Mouse (Mus musculus): ENCODE measurements around the gene Btn2a2.

The Btn2a2 gene

DNA sequence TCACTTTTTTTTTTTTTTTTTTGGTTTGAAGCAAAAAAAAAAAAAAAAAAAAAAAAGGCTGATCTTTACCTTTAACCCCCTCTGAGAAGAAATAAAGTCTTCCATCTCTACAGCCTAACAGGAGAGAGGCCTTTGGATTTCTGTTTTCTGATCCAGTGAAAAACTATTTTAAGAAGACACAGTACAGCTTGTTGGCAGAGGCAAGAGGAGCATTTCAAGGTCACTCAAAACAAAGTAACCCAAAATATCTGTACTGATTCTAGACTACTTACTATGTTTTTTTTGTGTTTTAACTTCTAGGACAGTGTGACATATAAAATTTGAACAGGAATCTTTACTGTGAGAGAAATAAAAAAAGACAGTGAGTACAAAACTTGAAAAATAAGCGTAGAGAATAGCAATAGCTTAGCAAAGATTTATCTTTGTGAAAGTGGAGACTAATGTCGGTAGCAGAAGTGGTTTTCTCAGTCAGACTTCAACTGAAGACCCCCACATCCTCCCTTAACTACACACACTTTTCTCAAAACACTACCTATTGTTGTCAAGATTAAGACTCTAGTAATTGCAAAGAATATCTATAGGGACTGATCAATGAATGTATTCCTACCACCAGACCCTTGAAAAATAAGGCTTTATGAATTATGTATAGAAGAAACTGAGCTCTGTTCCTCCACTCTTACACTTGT, 41.0 kb upstream of the Btn2a2 start:
- no peak for TF ChIP-seq GATA4 (IDR thresholded peaks at IDR 0.05; ENCODE audit: insufficient replicate concordance, low read length)

DNA sequence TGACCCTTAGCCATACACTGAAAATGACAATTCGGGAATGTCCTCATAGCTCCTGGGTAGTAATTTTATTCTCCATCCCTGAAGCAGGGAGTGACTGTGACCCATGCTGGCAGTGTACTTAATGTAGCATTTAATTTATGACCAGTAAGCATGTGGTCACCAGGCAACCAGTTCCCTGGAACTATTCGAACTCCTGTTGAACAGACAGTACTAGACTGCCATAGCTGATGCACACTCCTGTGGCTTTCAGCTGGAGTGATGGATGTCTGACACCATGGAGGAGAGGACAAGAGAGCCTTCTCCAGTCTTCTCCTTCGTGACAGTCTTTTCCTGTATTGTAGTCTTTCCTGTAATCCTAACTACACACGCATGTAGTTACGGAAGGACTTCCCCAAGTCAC, 40.3 kb upstream of the Btn2a2 start:
- TF ChIP-seq GATA4 (IDR thresholded peaks at IDR 0.05; ENCODE audit: insufficient replicate concordance, low read length) = no peak

DNA sequence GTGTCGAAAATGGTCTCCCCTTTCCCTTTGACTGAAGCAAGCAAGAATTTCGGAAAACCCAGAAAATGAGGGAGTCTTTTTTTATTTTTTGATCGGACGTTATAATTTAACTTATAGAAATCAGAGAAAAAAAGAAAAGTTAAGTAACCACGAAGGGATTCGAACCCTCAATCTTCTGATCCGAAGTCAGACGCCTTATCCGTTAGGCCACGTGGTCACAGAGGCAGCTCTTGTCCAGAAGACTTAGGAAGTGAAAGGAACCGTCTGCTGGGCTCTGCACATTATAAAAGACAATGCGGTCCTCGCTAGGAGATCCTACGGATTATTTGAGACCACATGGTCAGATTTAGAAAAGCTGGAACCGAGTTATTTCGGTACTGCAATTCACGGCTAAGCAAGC, 37.7 kb upstream of the Btn2a2 start:
- TF ChIP-seq GATA4 (IDR thresholded peaks at IDR 0.05; ENCODE audit: insufficient replicate concordance, low read length) = no peak

DNA sequence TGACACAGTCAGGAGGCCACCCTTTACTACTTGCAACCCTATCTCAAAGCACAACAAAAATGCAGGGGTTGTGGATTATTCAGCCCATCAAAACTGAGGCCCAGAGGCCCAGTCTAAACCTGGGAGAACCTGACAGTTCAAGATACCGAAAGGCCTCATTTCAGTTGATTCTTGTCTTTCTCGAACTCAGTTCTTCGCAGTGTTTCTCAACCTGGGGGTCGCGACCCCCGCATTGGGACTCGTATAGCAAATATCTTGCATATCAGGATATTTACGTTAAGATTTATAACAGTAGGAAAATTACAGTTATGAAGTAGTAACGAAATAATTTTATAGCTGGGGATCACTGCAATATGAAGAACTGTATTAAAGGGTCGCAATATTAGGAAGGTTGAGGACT, 37.2 kb upstream of the Btn2a2 start:
- TF ChIP-seq GATA4 (IDR thresholded peaks at IDR 0.05; ENCODE audit: insufficient replicate concordance, low read length) = no peak

DNA sequence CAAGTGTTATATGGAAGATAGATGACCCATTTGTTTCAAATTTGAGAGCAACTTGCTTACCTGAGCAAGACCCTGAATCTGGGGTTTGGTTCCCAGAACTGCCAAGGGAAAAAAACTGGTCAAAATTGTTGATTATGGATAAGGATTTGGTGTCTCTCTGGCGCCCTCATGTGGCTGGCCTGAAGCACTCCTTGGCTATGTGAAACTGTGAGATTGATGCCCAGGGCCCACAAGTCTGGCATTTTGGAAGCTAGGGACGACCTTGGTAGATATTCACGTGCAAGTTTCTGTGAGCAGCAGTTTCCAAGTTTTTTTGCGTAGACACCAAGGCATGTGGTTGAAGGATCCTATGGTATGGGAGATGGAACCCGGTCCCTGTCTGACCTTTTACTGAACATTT, 36.0 kb upstream of the Btn2a2 start:
- no peak for TF ChIP-seq GATA4 (IDR thresholded peaks at IDR 0.05; ENCODE audit: insufficient replicate concordance, low read length)

DNA sequence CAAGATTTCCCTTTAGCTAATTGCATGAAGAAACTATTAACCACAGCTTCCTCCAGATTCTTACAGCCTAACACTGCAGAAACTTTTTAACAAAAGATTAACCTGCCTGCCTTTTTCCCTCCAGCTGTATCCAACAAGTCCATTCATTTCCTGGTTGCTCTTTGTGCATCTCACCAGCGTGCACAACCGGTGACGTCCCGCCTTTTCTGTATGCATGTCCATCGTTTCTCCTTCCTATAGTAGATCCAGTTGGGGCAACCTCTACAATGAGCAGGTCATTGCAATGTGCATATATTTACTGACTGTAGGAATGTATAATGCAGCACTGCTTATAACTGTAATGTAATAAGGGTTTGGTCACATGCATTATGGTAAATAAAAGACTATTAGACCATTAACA, 35.3 kb upstream of the Btn2a2 start:
- TF ChIP-seq GATA4 (IDR thresholded peaks at IDR 0.05; ENCODE audit: insufficient replicate concordance, low read length) = no peak

DNA sequence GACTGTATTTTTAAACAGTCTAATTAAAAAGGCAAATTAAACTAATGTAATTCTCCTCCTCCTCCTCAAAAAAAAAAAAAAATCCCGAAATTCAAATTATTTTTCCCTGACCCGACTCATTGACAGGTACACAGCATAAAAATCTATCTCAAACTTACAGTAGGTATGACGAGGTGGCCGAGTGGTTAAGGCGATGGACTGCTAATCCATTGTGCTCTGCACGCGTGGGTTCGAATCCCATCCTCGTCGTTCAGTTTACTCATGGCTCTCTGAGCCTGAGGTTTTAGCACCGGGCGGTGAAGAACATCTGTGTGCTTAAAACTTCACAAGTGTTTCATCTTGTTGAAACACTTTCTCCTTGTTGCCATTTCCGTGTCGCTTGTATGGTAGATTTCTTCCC, 33.0 kb upstream of the Btn2a2 start:
- no peak for TF ChIP-seq GATA4 (IDR thresholded peaks at IDR 0.05; ENCODE audit: insufficient replicate concordance, low read length)

DNA sequence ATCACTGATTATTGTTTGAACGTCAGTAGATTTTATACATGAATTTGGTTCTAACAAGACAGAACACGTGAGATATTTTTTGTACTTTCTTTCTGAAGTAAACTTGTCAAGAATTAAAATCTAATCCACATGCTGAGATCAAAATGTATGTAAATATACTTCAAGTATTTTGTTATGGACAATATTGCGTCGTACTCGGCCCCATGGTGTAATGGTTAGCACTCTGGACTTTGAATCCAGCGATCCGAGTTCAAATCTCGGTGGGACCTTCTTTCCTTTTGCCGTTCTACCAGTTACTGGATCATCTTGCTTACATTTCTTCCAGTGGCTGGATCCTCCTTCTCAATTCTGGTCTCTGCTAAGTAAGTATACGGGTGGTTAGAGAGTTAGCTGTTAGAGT, 30.8 kb upstream of the Btn2a2 start:
- no peak for TF ChIP-seq GATA4 (IDR thresholded peaks at IDR 0.05; ENCODE audit: insufficient replicate concordance, low read length)

DNA sequence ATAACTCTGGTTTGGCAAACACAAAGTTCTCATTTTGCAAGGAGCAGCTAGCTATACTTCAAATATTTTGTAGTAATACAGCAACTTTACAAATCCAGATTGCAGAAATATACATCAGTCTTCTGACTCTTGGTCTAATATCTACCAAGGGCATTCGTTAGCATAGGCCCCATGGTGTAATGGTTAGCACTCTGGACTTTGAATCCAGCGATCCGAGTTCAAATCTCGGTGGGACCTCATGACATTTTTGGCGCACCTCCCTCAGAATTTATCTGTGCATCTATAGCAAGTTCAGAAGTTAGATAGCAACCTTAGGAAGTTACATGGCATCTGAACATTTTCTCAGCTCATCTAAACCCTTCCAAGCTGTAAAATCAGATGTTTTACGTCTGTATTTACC, 30.2 kb upstream of the Btn2a2 start:
- no peak for TF ChIP-seq GATA4 (IDR thresholded peaks at IDR 0.05; ENCODE audit: insufficient replicate concordance, low read length)

DNA sequence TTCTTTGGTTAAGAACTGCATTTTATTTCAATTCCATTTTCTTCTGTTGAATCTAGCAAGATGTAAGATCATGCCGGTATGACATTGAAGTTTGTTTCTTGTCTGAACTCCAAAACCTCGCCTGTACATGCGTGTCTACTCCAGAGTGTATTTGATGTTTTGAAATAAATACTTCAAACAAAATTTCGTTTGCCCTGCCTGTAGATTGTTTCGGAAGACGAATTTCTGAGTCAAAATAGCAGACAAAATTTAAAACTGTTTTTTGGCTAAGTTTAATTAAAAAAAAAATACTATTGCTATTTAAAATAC, 29.6 kb upstream of the Btn2a2 start:
- TF ChIP-seq GATA4 (IDR thresholded peaks at IDR 0.05; ENCODE audit: insufficient replicate concordance, low read length) = no peak

DNA sequence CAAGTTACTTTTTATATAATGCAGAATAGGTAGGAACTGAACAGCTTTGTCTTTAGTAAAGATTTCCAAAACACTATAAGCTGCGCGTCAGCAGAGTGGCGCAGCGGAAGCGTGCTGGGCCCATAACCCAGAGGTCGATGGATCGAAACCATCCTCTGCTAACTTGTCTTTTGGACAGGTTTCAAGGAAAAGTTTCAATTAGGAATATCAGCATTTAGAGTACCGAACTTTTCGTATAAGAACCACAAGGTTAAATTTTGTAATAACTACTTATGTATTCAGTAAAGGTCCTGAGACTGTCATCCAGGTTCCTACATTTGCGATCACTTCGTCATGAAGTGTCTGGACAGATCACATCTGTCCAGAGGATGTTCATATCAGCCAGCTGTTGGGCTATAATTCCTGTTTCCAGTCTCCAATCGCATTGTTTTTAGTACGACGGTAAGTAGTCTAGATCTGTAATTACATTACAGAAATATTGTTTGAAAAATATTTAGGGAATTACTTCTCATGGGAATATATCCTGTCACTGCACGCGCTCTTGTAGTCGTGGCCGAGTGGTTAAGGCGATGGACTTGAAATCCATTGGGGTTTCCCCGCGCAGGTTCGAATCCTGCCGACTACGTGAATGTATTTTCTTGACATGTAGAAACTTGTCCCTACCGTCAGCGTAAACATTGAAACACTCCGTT, 29.1 kb upstream of the Btn2a2 start:
- TF ChIP-seq GATA4 (IDR thresholded peaks at IDR 0.05; ENCODE audit: insufficient replicate concordance, low read length) = no peak

DNA sequence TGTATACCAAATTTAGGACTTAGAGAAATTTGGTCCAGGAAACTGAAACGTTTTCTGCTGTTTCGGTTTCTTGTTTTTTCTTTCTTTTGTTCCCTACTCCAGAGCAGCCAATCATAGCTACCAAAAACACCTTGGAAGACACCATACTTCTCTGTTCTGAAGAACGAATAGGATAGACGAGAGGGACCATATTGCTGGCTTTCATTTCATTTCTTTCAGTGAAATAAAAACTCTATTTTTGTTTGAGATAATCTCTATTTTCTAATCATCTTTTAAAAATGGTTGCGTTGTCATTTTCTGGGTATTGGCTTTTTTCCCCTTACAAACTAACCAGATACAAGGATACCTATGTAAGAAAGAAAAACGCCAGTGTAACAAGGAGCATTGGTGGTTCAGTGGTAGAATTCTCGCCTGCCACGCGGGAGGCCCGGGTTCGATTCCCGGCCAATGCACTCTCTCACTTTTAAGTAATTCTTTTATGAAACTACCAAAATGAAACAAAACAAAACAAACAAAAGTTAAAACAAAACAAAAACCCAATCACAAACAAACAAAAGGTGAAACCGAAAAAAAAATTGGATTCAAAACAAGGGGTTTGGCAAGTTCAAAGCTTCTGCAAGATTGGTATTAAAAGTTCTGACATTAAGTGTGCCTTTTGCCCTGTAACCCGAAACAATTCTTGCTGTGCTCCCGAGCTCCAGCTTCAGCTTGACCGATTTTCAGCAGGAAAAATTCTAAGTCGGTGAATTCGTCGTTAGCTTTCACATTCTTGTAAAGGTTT, 28.4 kb upstream of the Btn2a2 start:
- no peak for TF ChIP-seq GATA4 (IDR thresholded peaks at IDR 0.05; ENCODE audit: insufficient replicate concordance, low read length)

DNA sequence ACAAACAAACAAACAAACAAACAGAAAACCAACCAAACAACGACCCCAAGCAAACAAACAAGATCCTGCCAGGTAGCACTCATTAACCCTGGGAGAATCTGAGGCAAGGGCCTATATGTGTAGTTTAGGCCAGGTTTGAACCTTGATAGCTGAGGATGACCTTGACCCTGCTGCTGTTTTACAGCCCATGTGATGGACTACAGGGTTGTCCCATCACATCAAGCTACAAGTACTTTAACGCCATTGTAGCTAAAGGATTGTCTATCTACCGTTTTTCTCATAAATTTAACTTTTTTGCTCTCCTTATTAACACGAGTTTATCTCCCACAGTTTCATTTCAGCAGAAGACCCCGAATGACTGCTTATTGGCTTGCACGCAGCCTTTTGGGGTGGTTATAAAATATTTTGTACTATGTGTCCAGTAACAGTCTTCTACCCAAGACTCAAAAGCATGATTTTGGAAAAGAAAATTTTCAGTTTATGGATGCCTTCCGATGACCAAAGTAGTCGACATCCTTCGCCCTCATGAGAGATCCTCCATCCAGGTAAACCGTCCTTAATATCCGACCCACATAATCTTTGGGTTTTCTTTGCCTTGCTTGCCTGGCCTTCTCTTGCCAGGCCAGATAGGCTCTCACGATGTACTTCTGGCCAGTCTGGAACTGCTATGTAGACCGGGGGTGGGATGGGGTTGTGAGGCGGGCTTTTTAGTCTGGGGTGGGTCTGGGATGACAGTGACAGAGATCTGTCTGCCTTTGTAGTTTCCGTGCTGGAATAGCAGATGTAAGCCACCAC, 27.4 kb upstream of the Btn2a2 start:
- TF ChIP-seq GATA4 (IDR thresholded peaks at IDR 0.05; ENCODE audit: insufficient replicate concordance, low read length) = no peak

DNA sequence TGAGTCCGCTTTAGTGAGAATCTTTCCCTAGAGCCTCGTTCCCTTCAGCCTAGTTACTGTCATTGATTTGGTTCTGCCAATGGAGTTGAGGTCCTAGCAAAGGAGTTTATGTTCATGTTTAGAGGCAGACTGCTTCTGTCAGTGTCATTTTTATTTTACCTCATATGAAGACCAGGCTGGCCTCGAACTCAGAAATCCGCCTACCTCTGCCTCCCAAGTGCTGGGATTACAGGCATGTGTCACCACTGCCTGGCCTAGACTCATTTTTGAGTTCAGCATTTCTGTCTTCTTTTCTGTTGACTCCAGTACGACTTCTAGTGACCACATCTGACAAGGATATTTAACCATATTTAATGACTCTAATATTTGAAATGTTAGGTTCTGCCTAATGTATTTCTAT, 26.6 kb upstream of the Btn2a2 start:
- no peak for TF ChIP-seq GATA4 (IDR thresholded peaks at IDR 0.05; ENCODE audit: insufficient replicate concordance, low read length)

DNA sequence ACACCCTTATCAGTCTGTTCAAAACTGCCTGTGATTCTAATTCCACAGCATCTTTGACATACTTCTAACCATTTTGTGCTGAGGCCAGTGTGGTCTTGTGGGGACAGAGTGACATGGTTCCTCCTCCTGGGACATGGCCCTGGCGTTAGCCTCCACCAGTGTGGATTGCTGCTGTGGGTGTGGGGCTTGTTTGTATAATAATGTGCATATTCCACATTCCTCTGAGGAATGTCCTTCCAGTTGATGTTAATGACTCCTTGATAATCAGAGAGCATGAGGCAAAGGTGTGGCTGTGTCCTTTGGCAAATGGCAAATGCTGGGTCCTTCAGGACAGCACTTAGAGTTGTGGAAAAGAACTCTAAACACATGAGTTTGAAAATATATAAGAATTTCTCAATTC, 24.9 kb upstream of the Btn2a2 start:
- no peak for TF ChIP-seq GATA4 (IDR thresholded peaks at IDR 0.05; ENCODE audit: insufficient replicate concordance, low read length)

DNA sequence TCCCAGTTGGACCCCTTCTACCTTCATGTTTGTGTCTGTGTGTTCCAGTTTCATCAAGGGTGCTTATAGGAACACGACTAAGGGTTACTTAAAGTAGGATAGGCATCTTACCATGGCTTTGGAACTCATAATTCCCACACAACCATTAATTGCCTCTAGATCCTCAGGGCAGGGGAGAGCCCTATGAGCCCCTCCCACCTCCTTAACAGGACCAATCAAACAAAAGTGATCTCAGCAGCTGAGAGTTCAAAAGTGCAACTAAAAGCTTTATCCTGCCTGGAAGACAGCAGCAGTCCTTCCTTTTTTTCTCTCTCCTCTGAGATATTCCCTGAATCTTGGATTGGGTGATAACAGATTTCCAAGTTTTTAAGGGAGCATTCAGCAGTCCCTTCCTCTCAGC, 21.5 kb upstream of the Btn2a2 start:
- TF ChIP-seq GATA4 (IDR thresholded peaks at IDR 0.05; ENCODE audit: insufficient replicate concordance, low read length) = no peak

Data from liver, adult (tissue).